ENCODE assay signal across 7 mouse cellular contexts in the genomic region with DNA sequence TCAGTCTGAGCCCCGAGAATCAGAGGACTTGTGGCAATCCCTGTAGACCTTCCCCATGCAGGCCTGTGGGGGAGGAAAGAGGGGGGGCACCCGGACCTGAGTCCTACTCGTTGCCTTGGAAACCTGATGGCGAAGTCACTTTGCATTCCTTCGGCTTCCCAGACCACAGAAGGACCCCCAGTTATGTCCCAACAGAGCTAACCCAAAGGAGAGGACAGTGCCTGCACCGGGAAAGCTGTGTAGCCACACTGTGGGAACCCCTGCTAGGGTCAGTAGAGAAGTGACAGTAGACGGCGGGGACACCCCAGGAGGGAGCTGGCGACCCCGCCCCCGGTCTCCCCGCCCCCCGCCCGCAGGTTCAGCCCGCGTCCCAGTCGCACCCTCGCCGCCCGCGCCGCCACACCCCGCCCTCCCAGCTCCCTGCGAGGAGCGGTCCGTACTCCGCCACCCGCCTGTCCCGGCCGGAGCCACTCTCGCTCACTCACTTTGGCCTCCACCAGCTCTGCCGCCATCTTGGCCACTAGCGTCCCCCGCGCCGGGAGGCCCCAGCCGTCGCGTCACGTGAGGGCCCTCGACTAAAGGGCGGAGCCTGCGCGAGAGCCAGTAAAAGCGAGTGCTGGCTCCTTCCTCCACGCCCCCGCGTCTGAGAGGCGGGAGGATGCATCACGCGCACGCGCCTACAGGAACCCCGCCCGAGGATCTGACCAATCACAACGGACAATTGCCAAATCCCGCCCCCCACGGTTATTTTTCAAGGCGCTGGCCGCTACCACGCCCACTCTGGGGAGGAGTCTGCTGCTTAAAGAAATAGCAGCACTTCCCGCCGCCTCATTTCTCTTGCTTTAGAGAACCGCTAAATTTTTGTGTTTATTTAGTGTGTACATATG. TPM values are rescaled to one million over a fixed set of nuclear protein-coding genes. Genes with fewer than 3 reads are reported as not detected.
DNase-seq lines count a peak whose midpoint lies in the region; ATAC-seq lines count a peak whose summit lies in the region.

A gene (minus strand): TSS at position 724 of the 887 bp plus-strand sequence.

- no peaks in the 10 kb centered on the region for H3K27me3 ChIP-seq in intestine, embryonic 16.5 days (replicated peaks; ENCODE audit: control insufficient read depth, insufficient read depth, low read length)
- H3K27me3 ChIP-seq in midbrain, embryonic 11.5 days (ENCODE audit: control insufficient read depth, insufficient read depth, low read length): no peaks in the 10 kb centered on the region

- H3K9me3 ChIP-seq in intestine, embryonic 16.5 days (ENCODE audit: control insufficient read depth, low read length): no peaks in the 10 kb centered on the region
- H3K9me3 ChIP-seq in midbrain, embryonic 11.5 days (ENCODE audit: control insufficient read depth, low read length): no peaks in the 10 kb centered on the region

- H3K9ac ChIP-seq in intestine, embryonic 16.5 days (ENCODE audit: low read depth, low read length): peak within 1 kb of the TSS; percentile 88
- H3K9ac ChIP-seq in midbrain, embryonic 11.5 days (ENCODE audit: low read length): peak within 1 kb of the TSS; percentile 88

- peak; percentile 100 for DNase-seq in adrenal gland, adult 8-10 months
- DNase-seq in embryo, embryonic 9.5 days (ENCODE audit: extremely low spot score): peak; percentile 100
- peak; percentile 100 for DNase-seq in gastrocnemius, postnatal 4 days (ENCODE audit: low spot score in 2 of 2)
- peak; percentile 100 for DNase-seq in left cerebral cortex, postnatal 36 days (ENCODE audit: low spot score in 2 of 2)
- peak; percentile 99 for DNase-seq in midbrain, embryonic 11.5 days (ENCODE audit: low spot score, missing footprints)
- peak; percentile 99 for DNase-seq in skeletal muscle tissue, adult 2 months (ENCODE audit: low read depth, low spot score)

- H3K4me2 ChIP-seq in intestine, embryonic 16.5 days (ENCODE audit: low read depth, low read length): peak within 1 kb of the TSS; percentile 81
- H3K4me2 ChIP-seq in midbrain, embryonic 11.5 days: peak within 1 kb of the TSS; percentile 95

- H3K4me1 ChIP-seq in intestine, embryonic 16.5 days (ENCODE audit: control insufficient read depth, insufficient read depth, low read length): peaks cover 27% of the 10 kb centered on the region
- H3K4me1 ChIP-seq in midbrain, embryonic 11.5 days (ENCODE audit: control insufficient read depth, insufficient read depth, low read length): peaks cover 14% of the 10 kb centered on the region

- H3K4me3 ChIP-seq in intestine, embryonic 16.5 days (ENCODE audit: low read length): peak within 1 kb of the TSS; percentile 92
- peak within 1 kb of the TSS; percentile 96 for H3K4me3 ChIP-seq in midbrain, embryonic 11.5 days (ENCODE audit: low read depth, low read length)

- under 1% methylated on average over 58 of the region's 64 CpGs for WGBS in intestine, embryonic 16.5 days
- WGBS in midbrain, embryonic 11.5 days: under 1% methylated on average over 59 of the region's 64 CpGs

- peak within 1 kb of the TSS; percentile 84 for H3K27ac ChIP-seq in intestine, embryonic 16.5 days (ENCODE audit: low read length)
- H3K27ac ChIP-seq in midbrain, embryonic 11.5 days (ENCODE audit: low read depth, low read length): peak within 1 kb of the TSS; percentile 57; the same call in 1 of the 2 replicates

- intact Hi-C loops in left cerebral cortex, postnatal 36 days (cut with DNase I): no loop called here

- peaks cover 6% of the 10 kb centered on the region; the same call in 1 of the 2 replicates for H3K36me3 ChIP-seq in intestine, embryonic 16.5 days (ENCODE audit: control insufficient read depth, insufficient read depth, low read length)
- H3K36me3 ChIP-seq in midbrain, embryonic 11.5 days (ENCODE audit: control insufficient read depth, insufficient read depth, low read length): peaks cover 3% of the 10 kb centered on the region

- peak; percentile 89 for ATAC-seq in intestine, embryonic 16.5 days
- peak; percentile 94 for ATAC-seq in midbrain, embryonic 11.5 days (ENCODE audit: low FRiP score)

RNA-seq across cellular contexts. Expression of the gene that starts here (rescaled TPM):
- 10 to 100 TPM; 22.8 to 32.5 (median 30.1) TPM for total RNA-seq in adrenal gland, adult 8-10 months (2022)
- total RNA-seq in gastrocnemius, postnatal 4 days (2021): 10 to 100 TPM; 22.1 to 22.5 TPM
- polyA plus RNA-seq in intestine, embryonic 16.5 days (2015; fragmentation: Nextera tagmentation; extraction: Ambion mirVana): 52.5 and 54.4 TPM in 2 replicates
- total RNA-seq in left cerebral cortex, postnatal 36 days (2021): 10 to 100 TPM; 26.7 to 31.8 TPM
- 42.1 and 46.5 TPM in 2 replicates for polyA plus RNA-seq in midbrain, embryonic 11.5 days (2014; fragmentation: Nextera tagmentation; extraction: Ambion mirVana)

Comparison
In these comparisons a context has a peak if more than half of its experiments do, and no peak if none do; other contexts are left out.
1. Peak in every context shown above with its lines: DNase-seq, ATAC-seq, H3K4me3 ChIP-seq and H3K27ac ChIP-seq.